Mouse (Mus musculus) stomach, postnatal 0 days (tissue): Measurements from ENCODE around the gene Mrpl22. TPM values are rescaled to one million over a fixed set of nuclear protein-coding genes. Genes with fewer than 3 reads are reported as not detected.
A peak's percentile ranks its signal among the peaks of the same experiment; 100 is the strongest.
"Not testable (repeated sequence)": the region's sequence is repeated elsewhere in the genome, so short reads cannot be mapped to it uniquely, and the experiment has no call there.

Experiments used
- ATAC-seq: fragments of 200-750 bp; cut with Nextera tagmentation; 2 replicates; pipeline ENCODE4 v1.8.0; 2017; ENCODE audit not compliant: low FRiP score, low TSS enrichment
- DNase-seq: peaks from one replicate; pipeline ENCODE4 v3.0.0-alpha.2; 2016; ENCODE audit warnings: low spot score
- H3K27ac ChIP-seq: fragments of 300-500 bp; sonication (generic); replicated peaks from 2 replicates; pipeline ENCODE4 v1.5.1; 2014; ENCODE audit warnings: mild to moderate bottlenecking, control low read depth
- H3K27me3 ChIP-seq: fragments of 300-500 bp; sonication (generic); 2 replicates; pipeline ENCODE4 v1.6.1; 2014; ENCODE audit warnings: low read length; ENCODE audit not compliant: control insufficient read depth, insufficient read depth
- H3K36me3 ChIP-seq: fragments of 300-500 bp; sonication (generic); 2 replicates; pipeline ENCODE4 v1.6.1; 2014; ENCODE audit warnings: low read length, mixed read lengths; ENCODE audit not compliant: control insufficient read depth, insufficient read depth
- H3K4me1 ChIP-seq: fragments of 300-500 bp; sonication (generic); replicated peaks from 2 replicates; pipeline ENCODE4 v1.6.1; 2014; ENCODE audit warnings: antibody characterized with exemption; ENCODE audit not compliant: control insufficient read depth, insufficient read depth
- H3K4me2 ChIP-seq: fragments of 300-500 bp; sonication (generic); replicated peaks from 2 replicates; pipeline ENCODE4 v1.6.1; 2014; ENCODE audit warnings: low read depth, mild to moderate bottlenecking, control low read depth, moderate library complexity
- H3K4me3 ChIP-seq: fragments of 300-500 bp; sonication (generic); 2 replicates; pipeline ENCODE4 v1.5.1; 2014; ENCODE audit warnings: low read depth, low read length, control low read depth
- H3K9ac ChIP-seq: fragments of 300-500 bp; sonication (generic); 2 replicates; pipeline ENCODE4 v1.6.1; 2014; ENCODE audit warnings: mild to moderate bottlenecking, low read length, control low read depth, mixed read lengths
- H3K9me3 ChIP-seq: fragments of 300-500 bp; sonication (generic); 2 replicates; pipeline ENCODE4 v1.6.1; 2016; ENCODE audit warnings: low read length; ENCODE audit not compliant: control insufficient read depth
- CTCF ChIP-seq: IDR thresholded peaks from 2 replicates; pipeline ENCODE4 v1.5.1; 2016; ENCODE audit warnings: antibody characterized with exemption, low read depth, mild to moderate bottlenecking, moderate library complexity
- EP300 ChIP-seq: optimal IDR thresholded peaks from 2 replicates; pipeline ENCODE3; 2016; ENCODE audit warnings: antibody characterized with exemption
- WGBS: fragments of 180-500 bp; shearing (Covaris S2); extraction: QIAGEN DNeasy Blood & Tissue Kit; methylation state at CpG from one replicate; pipeline ENCODE4 v1.1.7; 2014; 5-methylcytosine and 5-hydroxymethylcytosine counted together
- polyA plus RNA-seq: library from polyadenylated mRNA; unstranded; fragments of >200 nt; fragmentation: Nextera tagmentation; extraction: Ambion mirVana; gene quantifications from 2 replicates; pipeline ENCODE4 v1.2.1, GENCODE M21; 2015

Gene Mrpl22
- polyA plus RNA-seq, 1 experiment from 2014 or later, result 98.6 TPM

DNA sequence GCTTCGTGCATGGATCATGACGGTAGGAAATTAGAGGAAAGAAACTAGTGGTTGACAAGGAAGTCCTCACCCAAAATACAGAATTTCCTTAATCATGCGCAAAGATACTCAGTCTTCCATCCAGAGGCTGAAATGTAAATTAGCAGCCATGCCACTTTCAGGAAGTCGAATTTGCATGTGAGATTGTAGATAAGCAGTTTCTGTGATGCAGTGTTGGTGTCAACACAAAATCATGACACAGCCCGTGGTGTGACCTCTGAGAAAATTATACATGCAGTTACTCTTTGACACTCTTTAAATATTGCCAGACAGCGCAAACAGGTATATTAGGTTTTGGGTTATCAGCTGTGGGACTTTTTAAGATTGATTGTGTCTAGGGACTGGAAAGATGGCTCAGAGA, 18.2 kb downstream of the Mrpl22 start:
- no peaks in the 10 kb centered on the region for H3K36me3 ChIP-seq
- no peak for DNase-seq
- H3K9me3 ChIP-seq, result no peaks in the 10 kb centered on the region
- no peak overlapping the region for H3K9ac ChIP-seq
- H3K4me3 ChIP-seq, result no peak overlapping the region
- H3K4me1 ChIP-seq, result peaks cover 4% of the 10 kb centered on the region; the same call in 1 of the 2 replicates
- no peaks in the 10 kb centered on the region for H3K27me3 ChIP-seq
- WGBS, result 84% methylated on average over 6 of the region's 6 CpGs
- H3K4me2 ChIP-seq, result no peak overlapping the region
- ATAC-seq, result no peak
- no peak overlapping the region for H3K27ac ChIP-seq
- TF ChIP-seq EP300 (no peak), CTCF (no peak)

DNA sequence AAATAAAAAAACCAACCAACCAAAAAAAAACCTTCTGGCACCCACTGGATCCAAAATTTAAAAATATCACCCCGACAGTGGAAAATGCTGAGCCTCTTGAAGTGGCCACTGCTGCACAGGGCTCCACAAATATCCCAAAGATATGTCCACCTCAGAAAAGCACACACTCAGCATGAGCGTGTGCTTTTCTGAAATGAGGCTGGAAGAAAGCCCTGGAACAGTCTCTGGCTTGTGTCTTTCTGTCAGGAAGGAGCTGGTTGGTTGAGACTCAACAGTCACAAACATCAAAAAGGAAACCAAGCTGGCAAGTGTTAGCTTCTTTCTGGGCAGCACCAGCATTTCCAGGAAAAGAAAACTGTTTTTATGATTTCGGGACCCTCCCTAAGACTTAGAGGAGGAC, 21.9 kb downstream of the Mrpl22 start:
- H3K4me1 ChIP-seq, result peaks cover 4% of the 10 kb centered on the region; the same call in 1 of the 2 replicates
- H3K9ac ChIP-seq, result no peak overlapping the region
- 52% methylated on average over 3 of the region's 3 CpGs for WGBS
- ATAC-seq (peak; percentile 30; the same call in 1 of the 2 replicates), DNase-seq (no peak)
- no peak overlapping the region for H3K4me3 ChIP-seq
- H3K4me2 ChIP-seq, result 0 out of 2 replicates have a peak overlapping the region, but pooled peaks have one; percentile 2
- H3K36me3 ChIP-seq, result no peaks in the 10 kb centered on the region
- TF ChIP-seq CTCF (no peak), EP300 (peak; percentile 46)
- no peaks in the 10 kb centered on the region for H3K9me3 ChIP-seq
- H3K27me3 ChIP-seq, result no peaks in the 10 kb centered on the region
- no peak overlapping the region for H3K27ac ChIP-seq

DNA sequence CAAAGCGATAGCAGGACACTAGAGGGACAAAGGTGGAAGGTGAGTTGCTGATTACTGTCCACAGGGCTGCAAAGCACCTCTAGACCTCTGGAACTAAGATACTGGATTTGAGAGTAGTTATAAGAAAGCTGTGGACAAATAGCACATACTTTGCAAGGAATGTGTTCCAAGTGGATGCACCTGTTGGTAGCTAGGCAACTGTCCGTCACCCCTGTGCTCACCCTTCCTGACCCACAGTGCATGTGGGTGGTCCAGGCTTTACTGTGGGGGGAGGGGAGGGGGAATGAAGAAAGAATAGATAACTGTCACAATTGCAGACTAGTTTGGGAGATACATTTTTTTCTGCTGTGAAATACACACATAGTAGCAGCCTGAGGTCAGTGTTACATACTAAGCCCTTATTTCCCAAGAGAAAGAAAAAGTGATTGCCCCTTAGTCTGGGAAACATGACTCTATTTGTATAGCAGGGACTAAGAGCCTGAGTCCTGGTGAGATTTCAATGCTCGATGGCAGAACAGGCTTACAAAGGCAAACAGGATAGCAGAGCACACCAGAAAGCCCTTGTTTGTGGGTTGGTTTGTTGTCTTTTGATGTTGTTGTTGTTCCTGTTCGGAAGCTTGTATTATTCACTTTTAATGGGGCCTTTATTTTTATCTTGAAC, 22.5 kb downstream of the Mrpl22 start:
- Histone ChIP-seq H3K4me1 (peaks cover 4% of the 10 kb centered on the region; the same call in 1 of the 2 replicates), H3K4me2 (0 out of 2 replicates have a peak overlapping the region, but pooled peaks have one; percentile 2), H3K9me3 (no peaks in the 10 kb centered on the region), H3K36me3 (no peaks in the 10 kb centered on the region), H3K27ac (no peak overlapping the region; the same call in 1 of the 2 replicates), H3K27me3 (no peaks in the 10 kb centered on the region), H3K4me3 (no peak overlapping the region), H3K9ac (no peak overlapping the region)
- TF ChIP-seq EP300 (no peak), CTCF (no peak)
- no peak for DNase-seq
- 37% methylated on average over 4 of the region's 4 CpGs for WGBS
- ATAC-seq, result 0 out of 2 replicates have a peak, but pooled peaks have one; percentile 8

DNA sequence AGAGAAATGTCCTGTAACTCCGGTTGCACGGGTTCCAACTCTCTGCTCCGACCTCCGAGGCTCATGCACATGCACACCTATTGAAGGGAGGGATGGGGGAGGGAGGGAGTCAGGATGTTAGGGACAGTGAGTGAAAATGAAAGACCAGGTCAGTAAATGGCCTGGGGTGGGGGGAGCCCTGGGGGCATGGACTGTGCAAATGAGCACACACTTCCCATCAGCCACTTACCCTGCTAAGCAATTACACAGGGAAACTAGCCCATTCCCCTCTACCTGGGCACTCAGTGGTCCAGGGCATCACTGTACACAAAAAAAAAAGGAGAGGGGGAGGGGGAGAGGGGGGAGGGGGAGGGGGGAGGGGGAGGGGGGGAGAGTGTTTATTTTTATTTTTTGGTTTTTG, 27.2 kb downstream of the Mrpl22 start:
- no peak for TF ChIP-seq EP300
- TF ChIP-seq CTCF, result no peak

DNA sequence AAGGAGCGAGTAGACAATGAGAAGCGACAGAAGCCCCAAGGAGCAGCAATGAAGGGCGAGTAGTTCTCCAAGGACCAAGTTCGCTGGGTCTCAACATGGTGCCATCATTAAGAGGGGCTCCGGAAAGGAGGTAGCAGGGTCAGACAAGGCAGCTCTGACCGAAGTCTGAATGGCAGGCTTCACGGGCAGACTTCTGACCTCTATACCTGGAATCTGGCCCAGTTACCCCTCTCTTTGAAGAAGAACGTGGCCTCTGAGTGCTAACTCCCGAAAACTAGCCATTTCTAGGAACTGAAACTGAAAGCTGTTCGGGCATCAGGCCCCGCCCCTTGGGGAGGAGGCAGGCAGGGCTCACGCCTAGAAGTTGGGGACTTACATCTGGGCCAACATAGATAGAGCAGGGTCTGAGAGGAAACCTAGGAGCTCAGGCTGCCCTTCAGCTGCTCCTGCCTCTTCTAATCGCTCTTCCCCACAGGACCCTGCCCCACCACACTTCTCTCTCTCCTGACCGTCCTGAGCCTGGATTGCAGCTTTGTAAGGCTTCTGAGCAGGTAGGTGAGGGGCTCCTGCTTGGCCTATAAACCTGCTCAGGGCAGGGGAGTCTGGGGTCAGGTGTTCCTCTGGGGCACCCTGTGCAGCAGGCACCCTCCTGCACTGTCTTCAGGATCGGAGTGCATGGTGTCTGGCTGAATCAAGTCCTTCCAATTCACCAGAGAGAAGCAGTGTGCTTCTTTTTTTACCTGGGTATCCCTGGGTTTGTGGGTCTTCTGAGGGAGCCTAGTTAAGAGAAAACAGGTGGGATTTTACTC, 28.0 kb downstream of the Mrpl22 start, which contains the start of the genes Igtp and Irgm2:
Igtp (plus strand) TSS at position 328 of the 809 bp plus-strand sequence.
Irgm2 (plus strand) TSS at position 390 of the 809 bp plus-strand sequence.
- not testable (repeated sequence) for H3K9me3 ChIP-seq, H3K27me3 ChIP-seq, H3K4me1 ChIP-seq, H3K36me3 ChIP-seq
- Histone ChIP-seq H3K4me3 (peak within 1 kb of the TSS; percentile 51), H3K9ac (peak within 1 kb of the TSS; percentile 63), H3K27ac (peak within 1 kb of the TSS; percentile 79), H3K4me2 (peak within 1 kb of the TSS; percentile 63)
- ATAC-seq (peak; percentile 89), DNase-seq (peak; percentile 80)
- 6% methylated on average over 14 of the region's 15 CpGs for WGBS

More for the DNA sequence above, 27.2 kb downstream of the Mrpl22 start:
- WGBS, result 86% methylated on average over 4 of the region's 4 CpGs
- DNase-seq (no peak), ATAC-seq (no peak)
- H3K27ac ChIP-seq, result no peak overlapping the region; the same call in 1 of the 2 replicates
- no peaks in the 10 kb centered on the region for H3K4me1 ChIP-seq
- H3K4me2 ChIP-seq, result peak overlapping the region; percentile 63
- H3K4me3 ChIP-seq, result peak overlapping the region; percentile 51
- no peaks in the 10 kb centered on the region for H3K36me3 ChIP-seq
- no peak overlapping the region for H3K9ac ChIP-seq
- no peaks in the 10 kb centered on the region for H3K9me3 ChIP-seq
- no peaks in the 10 kb centered on the region for H3K27me3 ChIP-seq
